Mouse (Mus musculus) kidney, adult 2 months (tissue): ENCODE measurements around the gene Cdk16.

Experiments used
- CTCF ChIP-seq: fragments of 200-500 bp; conservative IDR thresholded peaks from 2 replicates; pipeline ENCODE4 v1.5.1; 2011; ENCODE audit warnings: low read depth, mild to moderate bottlenecking, control low read depth, low read length, moderate library complexity, mixed read lengths; ENCODE audit not compliant: insufficient read depth, insufficient read length
- POLR2A ChIP-seq: fragments of 200-500 bp; IDR thresholded peaks from one replicate; pipeline ENCODE4 v1.6.1; 2011; ENCODE audit warnings: low read depth, low read length, control low read depth

- TF ChIP-seq CTCF (no peak), POLR2A (peak; percentile 28)
Observed at GRCm38 (mm10) chrX:20688068-20688547, 354 bp downstream of the Cdk16 start.
